Mouse (Mus musculus): ENCODE data around the gene 1110051M20Rik.

DNA sequence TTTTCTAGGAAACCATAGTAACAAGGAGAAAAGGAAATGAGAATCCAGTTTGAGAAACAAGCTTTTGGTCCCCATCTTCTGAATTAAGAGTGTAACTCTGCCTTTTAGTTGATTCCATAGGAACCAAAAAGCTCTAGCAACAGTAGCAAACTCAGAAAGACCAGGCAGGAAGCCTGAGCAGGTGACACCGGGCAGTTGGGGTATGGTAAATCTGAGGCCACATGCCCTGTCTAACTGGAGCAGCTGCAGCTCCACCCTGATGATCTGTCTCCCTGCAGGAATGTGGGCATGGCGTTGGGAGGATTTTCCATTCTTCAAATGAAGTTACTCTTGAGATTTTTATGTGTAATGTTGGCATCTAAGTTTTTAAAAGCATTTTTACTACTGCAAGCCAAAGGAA is 74.2 kb downstream of the 1110051M20Rik start:
- no peak for TF ChIP-seq CTCF (IDR thresholded peaks at IDR 0.05; ENCODE audit: low read depth)
- TF ChIP-seq EP300 (IDR thresholded peaks at IDR 0.05; ENCODE audit: low read depth), result no peak

Data from liver, embryonic 14.5 days (tissue).